Mouse (Mus musculus): ENCODE measurements at regions not wholly inside any gene's neighbourhood (a gene's known extent, or its start where the extent isn't known, plus 50 kb on each side); places are given as distances from the start of the nearest gene placed in this dataset.
"Not testable (repeated sequence)": the region's sequence is repeated elsewhere in the genome, so short reads cannot be mapped to it uniquely, and the experiment has no call there.

- DNase-seq, result peak; percentile 39 to 54
These were observed 71.0 kb upstream of the Prl4a1 start for GRCm38 (mm10) chr13:27945062-27945461.

- DNase-seq, result not testable (repeated sequence)
These were observed 55.6 kb upstream of the Prl4a1 start for GRCm38 (mm10) chr13:27960421-27960820.

- not testable (repeated sequence) for DNase-seq
These were observed 53.6 kb upstream of the Prl4a1 start for GRCm38 (mm10) chr13:27962381-27962780.

DNA sequence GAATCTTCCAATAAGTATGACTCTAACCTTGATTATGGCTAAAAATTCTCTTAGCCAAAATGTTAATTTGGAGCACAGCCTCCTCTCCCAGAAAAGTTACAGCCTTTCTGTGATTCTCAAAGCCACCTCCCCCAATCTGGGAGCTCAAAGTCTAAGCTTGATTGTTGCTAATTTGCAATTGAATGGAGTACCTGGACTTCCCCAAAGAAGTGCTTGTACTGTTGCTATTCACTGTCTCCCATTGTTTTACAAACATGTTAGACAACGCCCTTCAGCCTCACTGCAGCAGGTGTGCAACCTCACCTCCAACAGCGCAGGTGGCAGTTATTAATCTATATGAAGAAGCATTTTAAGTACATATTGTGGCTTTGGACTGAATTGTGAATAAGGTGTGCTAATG is 50.0 kb upstream of the Prl4a1 start:
- DNase-seq, result not testable (repeated sequence)

Measured in cerebellum, postnatal 36 days (tissue).